Mouse (Mus musculus): ENCODE measurements around the gene Fam213a.
A peak's percentile ranks its signal among the peaks of the same experiment; 100 is the strongest.
"Not testable (repeated sequence)": the region's sequence is repeated elsewhere in the genome, so short reads cannot be mapped to it uniquely, and the experiment has no call there.

Fam213a gene

DNA sequence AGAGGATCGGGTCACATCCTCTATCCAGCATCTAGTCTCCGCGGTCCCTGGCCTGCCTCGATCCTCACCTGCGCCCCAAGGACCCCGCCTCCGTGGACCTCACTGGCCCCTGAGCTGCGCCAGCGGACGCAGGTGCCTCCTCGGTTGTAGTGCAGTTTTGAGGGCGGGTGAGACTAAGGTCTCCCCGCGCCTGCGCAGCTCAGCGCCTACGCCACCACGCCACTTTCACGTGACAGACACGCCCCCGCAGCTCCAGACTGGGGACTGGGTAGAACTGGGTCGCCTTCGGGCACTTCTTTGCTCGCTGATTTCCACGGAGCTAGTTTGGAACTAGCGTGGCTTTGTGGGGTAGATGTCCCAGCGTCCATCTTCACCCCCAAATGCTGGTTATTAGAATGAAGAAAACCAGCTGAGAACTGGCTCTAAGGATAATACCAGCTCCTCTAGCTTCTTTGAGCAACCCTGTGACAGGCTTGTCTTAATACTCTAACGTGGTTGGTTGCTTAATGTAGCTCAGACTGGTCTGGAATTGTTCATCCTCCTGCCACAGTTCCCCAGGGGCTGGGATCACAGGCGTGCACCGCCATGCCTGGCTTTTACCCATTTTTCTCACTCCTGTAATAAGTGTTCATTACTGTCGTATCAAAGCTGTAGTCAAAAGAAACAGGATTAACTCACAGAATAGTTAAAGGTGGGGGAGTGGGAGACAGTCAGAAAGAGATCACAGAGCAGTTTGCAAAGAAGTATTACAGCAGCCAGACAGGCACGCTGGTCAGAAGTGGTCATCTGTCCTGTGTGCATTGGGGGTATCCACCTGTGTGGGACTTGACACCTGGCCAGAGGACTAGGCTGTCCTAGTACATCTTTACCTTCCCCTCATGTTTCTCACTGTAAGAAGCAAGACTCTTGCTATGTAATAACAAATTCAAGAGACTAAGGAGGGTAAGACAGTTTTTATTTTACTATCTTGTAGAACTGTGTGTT, at the start of gene Fam213a:
Gene Fam213a, minus strand, starts transcription at position 159 of the 984 bp plus-strand sequence.
- peak; percentile 93 to 96 for DNase-seq

- not testable (repeated sequence) for DNase-seq
These were observed 39.6 kb upstream of the Fam213a start for GRCm38 (mm10) chr14:41053190-41053589.

DNA sequence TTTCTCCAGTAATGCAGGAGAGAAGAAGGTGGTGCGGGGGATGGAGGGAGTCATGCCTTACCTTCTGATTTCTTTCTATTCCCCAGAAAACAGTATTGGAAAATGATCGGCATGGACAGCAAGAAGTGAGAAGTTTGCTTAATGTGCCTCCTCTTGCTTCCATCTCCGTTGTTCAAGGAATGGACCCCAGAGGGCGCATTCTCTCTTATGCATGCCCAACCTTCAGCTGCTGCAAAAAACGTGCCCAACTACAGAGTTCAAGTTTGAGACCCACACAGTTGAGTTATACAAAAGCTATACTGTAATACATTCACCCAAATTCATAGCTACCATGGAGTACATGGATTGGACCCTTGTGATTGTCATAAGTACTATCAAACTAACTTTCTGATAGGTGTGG, 38.9 kb upstream of the Fam213a start:
- DNase-seq: peak in 1 of 2 experiments; percentile 16

DNA sequence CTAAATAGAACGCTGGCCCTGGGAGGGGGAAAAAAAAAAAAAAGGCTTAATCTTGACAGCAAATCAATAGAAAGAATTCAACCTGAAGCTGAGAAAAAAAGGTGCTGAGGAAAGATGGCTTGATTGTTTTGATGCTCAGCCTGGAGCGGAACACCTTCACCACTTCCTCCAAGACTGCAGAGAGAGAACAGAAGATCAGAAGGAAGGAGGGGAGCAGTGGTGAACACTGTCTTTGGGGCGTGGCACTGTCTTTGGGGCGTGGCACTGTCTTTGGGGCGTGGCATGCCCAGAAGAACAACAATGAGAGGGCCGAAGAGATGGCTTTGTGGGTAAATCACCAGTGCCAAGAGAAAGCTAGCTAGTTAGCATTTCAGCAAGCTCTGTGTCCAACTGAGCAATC, 36.9 kb upstream of the Fam213a start:
- no peak for DNase-seq

GRCm38 (mm10) chr14:41047402-41047801, 33.8 kb upstream of the Fam213a start:
- DNase-seq: no peak

GRCm38 (mm10) chr14:41035146-41035798, 21.7 kb upstream of the Fam213a start:
- DNase-seq: peak; percentile 66 to 77

- peak; percentile 87 to 93 for DNase-seq
These were observed 19.8 kb upstream of the Fam213a start for GRCm38 (mm10) chr14:41033135-41034110.

DNA sequence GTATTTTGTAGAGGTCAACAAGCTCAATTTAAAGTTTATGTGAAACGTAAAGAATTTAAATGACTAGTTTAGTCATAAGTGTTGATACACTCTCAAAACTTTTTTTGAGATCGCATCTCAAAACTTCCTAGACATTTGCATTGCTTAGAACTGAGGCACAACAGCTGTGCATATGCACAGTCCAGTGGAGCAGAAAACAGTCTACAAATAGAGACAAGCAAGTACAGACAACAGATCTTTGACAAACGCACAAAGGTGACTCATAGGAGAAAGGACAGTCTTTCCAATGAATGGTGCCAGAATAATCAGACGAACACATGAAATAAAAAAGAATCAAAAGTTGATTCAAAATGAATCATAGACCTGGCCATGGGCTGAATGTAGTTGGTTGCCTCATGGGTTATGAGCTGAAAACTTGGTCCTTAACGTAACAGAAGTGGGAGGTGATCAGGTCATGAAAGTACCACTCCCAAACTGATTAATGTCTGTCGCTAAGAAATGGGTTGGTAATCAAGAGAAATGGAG, 17.5 kb upstream of the Fam213a start:
- no peak for DNase-seq

DNA sequence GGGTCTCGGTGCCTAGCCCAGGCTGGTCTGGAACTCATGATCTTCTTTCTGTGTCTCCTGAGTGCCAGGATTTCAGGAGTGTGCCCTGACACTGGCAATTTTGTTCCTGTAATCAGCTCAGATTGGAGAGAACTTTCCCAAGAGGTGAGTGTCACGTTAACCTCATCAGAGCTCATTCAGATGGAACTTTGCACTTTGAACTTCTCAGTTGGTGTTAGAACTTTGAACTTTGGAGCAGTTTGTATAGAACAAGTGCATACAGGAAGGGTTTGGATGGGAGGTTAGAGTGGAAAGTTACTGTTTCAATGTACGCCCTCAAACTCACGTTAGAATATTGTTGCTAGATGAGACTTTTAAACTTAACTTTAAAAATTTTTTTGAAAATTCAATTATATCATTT, 15.7 kb upstream of the Fam213a start:
- DNase-seq: no peak

- no peak for DNase-seq
These were observed 12.2 kb upstream of the Fam213a start for GRCm38 (mm10) chr14:41025594-41026284.

DNA sequence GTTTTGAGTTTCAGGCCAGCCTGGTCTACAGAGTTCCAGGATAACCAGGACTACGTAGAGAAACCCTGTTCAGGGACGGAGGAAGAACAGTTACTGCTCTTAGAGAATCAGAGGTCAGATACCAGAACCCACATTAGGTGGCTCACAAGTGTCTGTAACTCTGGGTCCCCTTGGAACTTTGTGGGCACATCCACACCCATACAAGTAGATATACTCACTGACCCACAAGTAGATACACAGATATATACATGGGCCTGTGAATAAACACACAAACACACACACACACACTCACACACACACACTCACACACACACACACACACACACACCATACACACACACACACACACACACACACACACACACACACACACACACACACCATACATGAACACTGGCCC, 11.5 kb upstream of the Fam213a start:
- no peak for DNase-seq

- no peak for DNase-seq
These were observed 7.7 kb upstream of the Fam213a start for GRCm38 (mm10) chr14:41021246-41021645.

- no peak for DNase-seq
These were observed 3.9 kb upstream of the Fam213a start for GRCm38 (mm10) chr14:41017460-41017859.

GRCm38 (mm10) chr14:41014701-41015240, 1.2 kb upstream of the Fam213a start:
- DNase-seq: no peak

- DNase-seq: no peak
These were observed 445 bp downstream of the Fam213a start for GRCm38 (mm10) chr14:41013143-41013542.

DNA sequence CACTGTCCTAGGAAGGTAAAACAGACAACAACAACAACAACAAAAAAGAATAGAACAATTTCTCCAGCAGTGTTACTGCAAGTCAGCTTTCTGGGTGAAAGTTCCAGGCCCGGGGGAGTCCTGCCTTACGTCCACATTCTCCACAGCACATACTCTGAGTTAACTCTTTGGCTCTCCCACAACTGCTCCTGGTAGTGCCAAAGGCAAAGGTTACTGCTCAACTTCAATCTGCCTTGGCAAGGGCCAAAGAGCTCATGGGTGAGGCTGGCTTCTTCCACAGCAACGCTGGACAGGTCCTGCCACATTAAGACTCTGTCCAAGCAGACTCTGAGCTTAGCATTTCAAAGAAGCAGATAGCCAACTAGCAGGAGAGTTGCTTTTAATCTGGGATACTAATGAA, 1.7 kb downstream of the Fam213a start:
- DNase-seq: peak; percentile 61 to 88

DNA sequence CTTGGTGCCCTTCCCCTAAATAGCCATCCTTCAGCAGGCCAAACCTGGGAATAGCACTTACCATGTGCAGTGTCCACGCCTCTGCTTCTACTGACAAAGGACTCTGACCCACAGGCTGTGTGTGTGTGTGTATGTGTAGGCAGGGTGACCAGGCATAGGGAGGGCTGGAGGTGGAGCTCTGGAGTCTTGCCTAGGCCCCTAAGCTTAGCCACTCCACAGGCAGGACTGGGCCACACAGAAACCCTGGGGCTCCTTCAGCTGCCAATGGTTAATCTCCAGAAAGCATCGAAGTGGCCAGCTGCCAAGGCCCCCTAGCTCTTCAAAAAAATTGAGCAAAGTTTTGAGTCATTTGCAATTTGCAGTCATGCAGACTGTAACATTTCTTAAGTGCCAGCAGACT, 5.5 kb downstream of the Fam213a start:
- peak; percentile 74 to 90 for DNase-seq

GRCm38 (mm10) chr14:41007641-41008040, 5.9 kb downstream of the Fam213a start:
- DNase-seq: no peak

DNA sequence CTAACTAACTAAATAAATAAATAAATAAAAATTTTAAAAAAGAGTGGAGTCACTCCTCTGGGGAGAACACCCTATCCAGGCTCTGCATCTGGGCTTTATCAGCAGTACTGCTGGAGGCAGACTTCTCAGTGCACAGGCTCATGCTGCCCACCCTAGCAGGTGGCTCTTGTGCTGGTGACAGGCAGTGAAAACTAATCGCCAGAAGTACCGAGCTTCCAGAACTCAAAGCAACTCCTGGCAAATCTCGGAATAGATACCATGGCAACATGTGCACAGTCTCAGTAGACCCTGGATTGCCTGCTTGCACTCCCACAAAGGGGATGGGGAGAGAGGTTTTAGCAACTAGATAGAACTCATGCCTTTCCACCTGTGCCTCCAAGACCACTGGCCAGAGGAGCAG, 6.7 kb downstream of the Fam213a start:
- no peak for DNase-seq

DNA sequence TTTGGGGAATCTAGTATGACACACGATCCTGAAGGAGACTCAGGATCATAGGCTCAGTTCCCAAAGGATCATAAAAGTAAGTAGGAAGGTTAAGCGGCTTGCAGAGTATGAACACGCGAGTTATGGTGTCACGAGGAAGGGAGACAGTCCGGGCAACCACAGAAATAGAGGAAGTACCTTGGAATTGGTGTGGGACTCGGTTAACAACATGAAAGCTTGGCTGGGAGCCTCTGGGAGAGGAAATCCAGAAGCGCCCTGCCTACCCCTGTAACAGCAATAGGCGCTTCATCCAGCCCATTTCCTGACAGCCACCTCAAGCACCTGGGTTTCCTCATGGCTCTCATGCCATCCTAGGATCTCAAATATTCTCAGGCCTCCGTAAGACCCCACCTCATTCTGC, 7.3 kb downstream of the Fam213a start:
- no peak for DNase-seq

- DNase-seq: no peak
These were observed 7.9 kb downstream of the Fam213a start for GRCm38 (mm10) chr14:41005716-41006115.
